Mouse (Mus musculus): ENCODE measurements at regions not wholly inside any gene's neighbourhood (a gene's known extent, or its start where the extent isn't known, plus 50 kb on each side); places are given as distances from the start of the nearest gene placed in this dataset.

DNA sequence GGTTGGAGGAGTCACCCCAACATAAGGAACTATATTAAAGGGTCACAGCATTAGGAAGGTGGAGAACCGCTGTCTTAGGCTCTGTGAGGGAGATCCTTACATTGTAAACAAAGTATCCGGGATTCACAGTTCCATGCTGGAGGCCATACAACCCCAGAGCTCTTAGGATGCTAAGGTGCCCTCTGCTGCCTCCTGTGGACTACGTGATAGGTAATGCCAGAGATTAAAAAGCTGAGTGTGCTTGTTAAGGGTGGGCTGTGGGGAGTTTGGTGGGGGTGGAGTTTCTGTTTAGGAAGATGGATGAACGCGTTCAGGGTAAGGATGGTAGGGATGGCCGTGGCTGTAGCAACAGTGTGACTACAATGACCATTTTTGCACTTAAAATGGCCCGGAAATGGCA is 148.4 kb upstream of the Ubl3 start:
- TF ChIP-seq CTCF (IDR thresholded peaks at IDR 0.05; ENCODE audit: extremely low read depth, insufficient read depth, low read length): no peak
- no peak for TF ChIP-seq POLR2A (IDR thresholded peaks at IDR 0.05; ENCODE audit: extremely low read depth, insufficient read depth, low read length)
